Comparison of ENCODE assay signal across 18 mouse cellular contexts in genomic region chr3:31841253-31841652, GRCm38 (mm10).
DNase-seq lines count a peak whose midpoint lies in the region; ATAC-seq and TF ChIP-seq lines count a peak whose summit lies in the region.
"Had no signal": no experiment of that assay in that cellular context is flagged by ENCODE, and none has a peak within 500 bp of the region (broad histone marks: within the 10 kb centered on the region; RNA-seq: fewer than 3 reads in every experiment).

No protein-coding gene starts in this region.

- H3K9me3 ChIP-seq in hindbrain, embryonic 15.5 days, result no peaks in the 10 kb centered on the region
- no peaks in the 10 kb centered on the region for H3K9me3 ChIP-seq in hindbrain, embryonic 12.5 days (replicated peaks)
- H3K9me3 ChIP-seq in midbrain, postnatal 0 days (ENCODE audit: low read length), result no peaks in the 10 kb centered on the region
- no peaks in the 10 kb centered on the region for H3K9me3 ChIP-seq in midbrain, embryonic 13.5 days
- H3K9me3 ChIP-seq: embryonic facial prominence, embryonic 12.5 days; forebrain, embryonic 15.5 days; heart, embryonic 10.5 days; heart, embryonic 15.5 days; kidney, embryonic 15.5 days had no signal

- H3K9ac ChIP-seq in hindbrain, embryonic 15.5 days, result no peak overlapping the region
- no peak overlapping the region for H3K9ac ChIP-seq in hindbrain, embryonic 12.5 days
- no peak overlapping the region for H3K9ac ChIP-seq in midbrain, postnatal 0 days (replicated peaks; ENCODE audit: low read length, poor library complexity, severe bottlenecking)
- no peak overlapping the region for H3K9ac ChIP-seq in midbrain, embryonic 13.5 days (replicated peaks)
- H3K9ac ChIP-seq: embryonic facial prominence, embryonic 12.5 days; forebrain, embryonic 15.5 days; heart, embryonic 15.5 days; kidney, embryonic 15.5 days had no signal

- no peak overlapping the region for H3K27ac ChIP-seq in hindbrain, embryonic 15.5 days (replicated peaks)
- H3K27ac ChIP-seq in hindbrain, embryonic 12.5 days, result no peak overlapping the region
- no peak overlapping the region for H3K27ac ChIP-seq in midbrain, postnatal 0 days (ENCODE audit: low read depth, low read length)
- no peak overlapping the region for H3K27ac ChIP-seq in midbrain, embryonic 13.5 days
- H3K27ac ChIP-seq: embryonic facial prominence, embryonic 12.5 days; forebrain, embryonic 15.5 days; heart, embryonic 10.5 days; heart, embryonic 15.5 days; kidney, embryonic 15.5 days had no signal

- H3K27me3 ChIP-seq in hindbrain, embryonic 15.5 days, result no peaks in the 10 kb centered on the region
- no peaks in the 10 kb centered on the region for H3K27me3 ChIP-seq in hindbrain, embryonic 12.5 days
- no peaks in the 10 kb centered on the region for H3K27me3 ChIP-seq in midbrain, postnatal 0 days (ENCODE audit: insufficient read depth, low read length)
- no peaks in the 10 kb centered on the region for H3K27me3 ChIP-seq in midbrain, embryonic 13.5 days
- H3K27me3 ChIP-seq: embryonic facial prominence, embryonic 12.5 days; forebrain, embryonic 15.5 days; heart, embryonic 15.5 days; kidney, embryonic 15.5 days had no signal

- no peaks in the 10 kb centered on the region for H3K36me3 ChIP-seq in hindbrain, embryonic 15.5 days
- H3K36me3 ChIP-seq in hindbrain, embryonic 12.5 days, result no peaks in the 10 kb centered on the region
- H3K36me3 ChIP-seq in midbrain, postnatal 0 days (ENCODE audit: insufficient read depth, low read length), result no peaks in the 10 kb centered on the region
- no peaks in the 10 kb centered on the region for H3K36me3 ChIP-seq in midbrain, embryonic 13.5 days
- H3K36me3 ChIP-seq: embryonic facial prominence, embryonic 12.5 days; forebrain, embryonic 15.5 days; heart, embryonic 10.5 days; heart, embryonic 15.5 days; kidney, embryonic 15.5 days had no signal

- no peak overlapping the region for H3K4me3 ChIP-seq in hindbrain, embryonic 15.5 days
- H3K4me3 ChIP-seq in hindbrain, embryonic 12.5 days, result no peak overlapping the region
- no peak overlapping the region for H3K4me3 ChIP-seq in midbrain, postnatal 0 days (ENCODE audit: low read depth, low read length)
- H3K4me3 ChIP-seq in midbrain, embryonic 13.5 days (replicated peaks), result no peak overlapping the region
- H3K4me3 ChIP-seq: embryonic facial prominence, embryonic 12.5 days; forebrain, embryonic 15.5 days; heart, embryonic 10.5 days; heart, embryonic 15.5 days; kidney, embryonic 15.5 days had no signal

- no peak overlapping the region for H3K4me2 ChIP-seq in hindbrain, embryonic 15.5 days
- H3K4me2 ChIP-seq in hindbrain, embryonic 12.5 days (replicated peaks), result no peak overlapping the region
- no peak overlapping the region for H3K4me2 ChIP-seq in midbrain, postnatal 0 days (ENCODE audit: low read depth, low read length, poor library complexity, severe bottlenecking)
- H3K4me2 ChIP-seq in midbrain, embryonic 13.5 days (replicated peaks), result no peak overlapping the region
- H3K4me2 ChIP-seq: embryonic facial prominence, embryonic 12.5 days; forebrain, embryonic 15.5 days; heart, embryonic 15.5 days; kidney, embryonic 15.5 days had no signal

- no peak for TF ChIP-seq CTCF in midbrain, postnatal 0 days (IDR thresholded peaks at IDR 0.05)

- H3K4me1 ChIP-seq in hindbrain, embryonic 15.5 days (replicated peaks), result no peaks in the 10 kb centered on the region
- H3K4me1 ChIP-seq in hindbrain, embryonic 12.5 days, result no peaks in the 10 kb centered on the region
- H3K4me1 ChIP-seq in midbrain, postnatal 0 days (ENCODE audit: insufficient read depth, low read length), result no peaks in the 10 kb centered on the region
- H3K4me1 ChIP-seq in midbrain, embryonic 13.5 days (replicated peaks), result no peaks in the 10 kb centered on the region
- H3K4me1 ChIP-seq: embryonic facial prominence, embryonic 12.5 days; forebrain, embryonic 15.5 days; heart, embryonic 10.5 days; heart, embryonic 15.5 days; kidney, embryonic 15.5 days had no signal

- 72% methylated on average over 1 of the region's 1 CpGs for WGBS in hindbrain, embryonic 15.5 days
- WGBS in hindbrain, embryonic 12.5 days, result 93% methylated on average over 1 of the region's 1 CpGs
- WGBS in midbrain, postnatal 0 days, result 77% methylated on average over 1 of the region's 1 CpGs
- WGBS in midbrain, embryonic 13.5 days, result 77% methylated on average over 1 of the region's 1 CpGs

- DNase-seq in midbrain, postnatal 0 days (ENCODE audit: low spot score), result peak; percentile 19
- peak; percentile 71 to 75 for DNase-seq in cerebellum, postnatal 10 days
- no peak for DNase-seq in yolk sac, embryonic 10.5 days (ENCODE audit: low spot score)
- DNase-seq in adrenal gland, adult 8-10 months, result no peak
- DNase-seq: adrenal gland, adult 2 months; gastrocnemius, postnatal 10 days; heart, adult 18-20 months; heart, postnatal 14 days; kidney, adult 2 months had no signal

- 0 out of 2 replicates have a peak, but pooled peaks have one; percentile 30 for ATAC-seq in hindbrain, embryonic 15.5 days (ENCODE audit: low FRiP score, low read depth)
- ATAC-seq in hindbrain, embryonic 12.5 days (ENCODE audit: low FRiP score), result no peak
- no peak for ATAC-seq in midbrain, postnatal 0 days (ENCODE audit: low FRiP score)
- no peak for ATAC-seq in midbrain, embryonic 13.5 days
- ATAC-seq: forebrain, embryonic 15.5 days; intestine, embryonic 16.5 days had no signal

Comparison
In these comparisons a context has a peak if more than half of its experiments do, and no peak if none do; other contexts are left out.
1. DNase-seq: peak in midbrain, postnatal 0 days (single experiment) and cerebellum, postnatal 10 days (2 of 2); none in yolk sac, embryonic 10.5 days (single experiment) and adrenal gland, adult 8-10 months (single experiment).